13 mouse cellular contexts compared by ENCODE assay signal in genomic region chr6:62889194-62889593, GRCm38 (mm10).
DNase-seq lines count a peak whose midpoint lies in the region; ATAC-seq and TF ChIP-seq lines count a peak whose summit lies in the region.
"Had no signal": no experiment of that assay in that cellular context is flagged by ENCODE, and none has a peak within 500 bp of the region (broad histone marks: within the 10 kb centered on the region; RNA-seq: fewer than 3 reads in every experiment).

No protein-coding gene starts in this region.

- TF ChIP-seq CTCF in brain, embryonic 14.5 days (IDR thresholded peaks at IDR 0.05; ENCODE audit: borderline replicate concordance, extremely low read depth, insufficient read depth, insufficient read length) = no peak

- no peaks in the 10 kb centered on the region for H3K27me3 ChIP-seq in kidney, embryonic 15.5 days
- H3K27me3 ChIP-seq in embryonic facial prominence, embryonic 11.5 days (ENCODE audit: control insufficient read depth, insufficient read depth, low read length) = no peaks in the 10 kb centered on the region
- no peaks in the 10 kb centered on the region for H3K27me3 ChIP-seq in neural tube, embryonic 15.5 days (replicated peaks)
- H3K27me3 ChIP-seq: CH12.LX; liver, embryonic 13.5 days; stomach, embryonic 15.5 days had no signal

- peak; percentile 8 to 9 for DNase-seq in kidney, postnatal 36 days
- DNase-seq in brain, embryonic 14.5 days (ENCODE audit: low read depth) = peak; percentile 62
- DNase-seq in embryonic facial prominence, embryonic 11.5 days (ENCODE audit: low spot score) = peak; percentile 38
- no peak for DNase-seq in ovary, adult 18-20 months (ENCODE audit: low spot score)
- no peak for DNase-seq in gastrocnemius, adult 18-20 months (ENCODE audit: low spot score)
- DNase-seq: adrenal gland, postnatal 14 days; heart, adult 2 months; heart, postnatal 14 days; liver, embryonic 13.5 days had no signal

- ATAC-seq in kidney, embryonic 15.5 days (replicated peaks; ENCODE audit: low FRiP score) = no peak
- ATAC-seq in embryonic facial prominence, embryonic 11.5 days (replicated peaks; ENCODE audit: insufficient number of reproducible peaks, low FRiP score, low TSS enrichment, low read depth) = no peak
- peak; percentile 57; the same call in 1 of the 2 replicates for ATAC-seq in neural tube, embryonic 15.5 days (ENCODE audit: low FRiP score)

- H3K9ac ChIP-seq in kidney, embryonic 15.5 days = no peak overlapping the region
- no peak overlapping the region for H3K9ac ChIP-seq in embryonic facial prominence, embryonic 11.5 days (replicated peaks; ENCODE audit: low read length)
- no peak overlapping the region for H3K9ac ChIP-seq in neural tube, embryonic 15.5 days (replicated peaks)
- H3K9ac ChIP-seq: liver, embryonic 13.5 days; stomach, embryonic 15.5 days had no signal

- no peak overlapping the region for H3K4me2 ChIP-seq in kidney, embryonic 15.5 days
- no peak overlapping the region for H3K4me2 ChIP-seq in embryonic facial prominence, embryonic 11.5 days (ENCODE audit: low read depth, low read length)
- H3K4me2 ChIP-seq in neural tube, embryonic 15.5 days = no peak overlapping the region
- H3K4me2 ChIP-seq: liver, embryonic 13.5 days; stomach, embryonic 15.5 days had no signal

- no peaks in the 10 kb centered on the region for H3K4me1 ChIP-seq in kidney, embryonic 15.5 days
- H3K4me1 ChIP-seq in embryonic facial prominence, embryonic 11.5 days (ENCODE audit: control insufficient read depth, insufficient read depth, low read length) = no peaks in the 10 kb centered on the region
- no peaks in the 10 kb centered on the region; the same call in 1 of the 2 replicates for H3K4me1 ChIP-seq in neural tube, embryonic 15.5 days
- H3K4me1 ChIP-seq: liver, embryonic 13.5 days; stomach, embryonic 15.5 days had no signal

- no peak for TF ChIP-seq POLR2A in brain, embryonic 14.5 days (IDR thresholded peaks at IDR 0.05; ENCODE audit: borderline replicate concordance, extremely low read depth, insufficient read depth, insufficient read length, poor library complexity, severe bottlenecking)

- no peaks in the 10 kb centered on the region for H3K36me3 ChIP-seq in kidney, embryonic 15.5 days
- no peaks in the 10 kb centered on the region for H3K36me3 ChIP-seq in embryonic facial prominence, embryonic 11.5 days (replicated peaks; ENCODE audit: control insufficient read depth, insufficient read depth, low read depth, low read length)
- no peaks in the 10 kb centered on the region for H3K36me3 ChIP-seq in neural tube, embryonic 15.5 days
- H3K36me3 ChIP-seq: liver, embryonic 13.5 days; stomach, embryonic 15.5 days had no signal

- no peak overlapping the region for H3K27ac ChIP-seq in kidney, embryonic 15.5 days
- no peak overlapping the region for H3K27ac ChIP-seq in embryonic facial prominence, embryonic 11.5 days (replicated peaks; ENCODE audit: low read depth, low read length)
- no peak overlapping the region for H3K27ac ChIP-seq in neural tube, embryonic 15.5 days (replicated peaks)
- H3K27ac ChIP-seq: heart, adult 2 months; liver, embryonic 13.5 days; stomach, embryonic 15.5 days had no signal

- no peaks in the 10 kb centered on the region for H3K9me3 ChIP-seq in kidney, embryonic 15.5 days (replicated peaks)
- no peaks in the 10 kb centered on the region for H3K9me3 ChIP-seq in embryonic facial prominence, embryonic 11.5 days (replicated peaks; ENCODE audit: control insufficient read depth, low read length)
- H3K9me3 ChIP-seq in neural tube, embryonic 15.5 days (replicated peaks) = no peaks in the 10 kb centered on the region
- H3K9me3 ChIP-seq: liver, embryonic 13.5 days; stomach, embryonic 15.5 days had no signal

- WGBS in kidney, embryonic 15.5 days = 11% methylated on average over 1 of the region's 1 CpGs
- WGBS in embryonic facial prominence, embryonic 11.5 days = 7% methylated on average over 1 of the region's 1 CpGs
- 9% methylated on average over 1 of the region's 1 CpGs for WGBS in neural tube, embryonic 15.5 days

- no peak overlapping the region for H3K4me3 ChIP-seq in kidney, embryonic 15.5 days (replicated peaks)
- no peak overlapping the region for H3K4me3 ChIP-seq in embryonic facial prominence, embryonic 11.5 days (ENCODE audit: low read depth, low read length)
- no peak overlapping the region for H3K4me3 ChIP-seq in neural tube, embryonic 15.5 days (replicated peaks)
- H3K4me3 ChIP-seq: heart, adult 2 months; liver, embryonic 13.5 days; stomach, embryonic 15.5 days had no signal

Comparison
In these comparisons a context has a peak if more than half of its experiments do, and no peak if none do; other contexts are left out.
1. DNase-seq: peak in kidney, postnatal 36 days (2 of 2), brain, embryonic 14.5 days (single experiment) and embryonic facial prominence, embryonic 11.5 days (single experiment); none in ovary, adult 18-20 months (single experiment) and gastrocnemius, adult 18-20 months (single experiment).